Mouse (Mus musculus): ENCODE data around the gene Pmf1. TPM values are rescaled to one million over a fixed set of nuclear protein-coding genes. Genes with fewer than 3 reads are reported as not detected.

Pmf1 gene
- polyA plus RNA-seq, 1 experiment = 60.1 TPM

GRCm38 (mm10) chr3:88359989-88360388 is 50.1 kb downstream of the Pmf1 start:
- TF ChIP-seq CTCF (IDR thresholded peaks at IDR 0.05; ENCODE audit: control insufficient read depth, insufficient read depth, low read length) = no peak
- TF ChIP-seq POLR2A (IDR thresholded peaks at IDR 0.05; ENCODE audit: borderline replicate concordance, control insufficient read depth, low read depth, low read length) = no peak
- no peak overlapping the region for H3K4me3 ChIP-seq (replicated peaks; ENCODE audit: control insufficient read depth, low read depth, low read length)
- WGBS = 79% methylated on average over 3 of the region's 3 CpGs
- no peak overlapping the region for H3K27ac ChIP-seq (ENCODE audit: control insufficient read depth, insufficient read depth, low read depth, low read length, poor library complexity)
- peaks cover 2% of the 10 kb centered on the region for H3K4me1 ChIP-seq (ENCODE audit: control insufficient read depth, insufficient read depth, low read length)

- no peak overlapping the region for H3K27ac ChIP-seq (ENCODE audit: control insufficient read depth, insufficient read depth, low read depth, low read length, poor library complexity)
- TF ChIP-seq CTCF (IDR thresholded peaks at IDR 0.05; ENCODE audit: control insufficient read depth, insufficient read depth, low read length) (no peak), POLR2A (IDR thresholded peaks at IDR 0.05; ENCODE audit: borderline replicate concordance, control insufficient read depth, low read depth, low read length) (no peak)
- 78% methylated on average over 5 of the region's 5 CpGs for WGBS
- H3K4me3 ChIP-seq (replicated peaks; ENCODE audit: control insufficient read depth, low read depth, low read length) = no peak overlapping the region
- peaks cover 2% of the 10 kb centered on the region for H3K4me1 ChIP-seq (ENCODE audit: control insufficient read depth, insufficient read depth, low read length)
Observed at GRCm38 (mm10) chr3:88359584-88359983, 50.5 kb downstream of the Pmf1 start.

GRCm38 (mm10) chr3:88354396-88355165 is 55.5 kb downstream of the Pmf1 start:
- H3K4me1 ChIP-seq (ENCODE audit: control insufficient read depth, insufficient read depth, low read length) = no peaks in the 10 kb centered on the region
- no peak overlapping the region for H3K27ac ChIP-seq (ENCODE audit: control insufficient read depth, insufficient read depth, low read depth, low read length, poor library complexity)
- TF ChIP-seq POLR2A (IDR thresholded peaks at IDR 0.05; ENCODE audit: borderline replicate concordance, control insufficient read depth, low read depth, low read length) (no peak), CTCF (IDR thresholded peaks at IDR 0.05; ENCODE audit: control insufficient read depth, insufficient read depth, low read length) (no peak)
- H3K4me3 ChIP-seq (replicated peaks; ENCODE audit: control insufficient read depth, low read depth, low read length) = no peak overlapping the region
- WGBS = 87% methylated on average over 8 of the region's 8 CpGs

GRCm38 (mm10) chr3:88352907-88353306 is 57.2 kb downstream of the Pmf1 start:
- TF ChIP-seq POLR2A (IDR thresholded peaks at IDR 0.05; ENCODE audit: borderline replicate concordance, control insufficient read depth, low read depth, low read length) (no peak), CTCF (IDR thresholded peaks at IDR 0.05; ENCODE audit: control insufficient read depth, insufficient read depth, low read length) (no peak)
- no peak overlapping the region; the same call in 1 of the 2 replicates for H3K27ac ChIP-seq (ENCODE audit: control insufficient read depth, insufficient read depth, low read depth, low read length, poor library complexity)
- WGBS = 91% methylated on average over 9 of the region's 9 CpGs
- no peaks in the 10 kb centered on the region for H3K4me1 ChIP-seq (ENCODE audit: control insufficient read depth, insufficient read depth, low read length)
- no peak overlapping the region for H3K4me3 ChIP-seq (replicated peaks; ENCODE audit: control insufficient read depth, low read depth, low read length)

GRCm38 (mm10) chr3:88350732-88351131 is 59.4 kb downstream of the Pmf1 start:
- no peak overlapping the region for H3K27ac ChIP-seq (ENCODE audit: control insufficient read depth, insufficient read depth, low read depth, low read length, poor library complexity)
- 94% methylated on average over 13 of the region's 13 CpGs for whole genome bisulfite sequencing
- no peak overlapping the region for H3K4me3 ChIP-seq (replicated peaks; ENCODE audit: control insufficient read depth, low read depth, low read length)
- TF ChIP-seq POLR2A (IDR thresholded peaks at IDR 0.05; ENCODE audit: borderline replicate concordance, control insufficient read depth, low read depth, low read length) (no peak), CTCF (IDR thresholded peaks at IDR 0.05; ENCODE audit: control insufficient read depth, insufficient read depth, low read length) (no peak)
- no peaks in the 10 kb centered on the region for H3K4me1 ChIP-seq (ENCODE audit: control insufficient read depth, insufficient read depth, low read length)

Other genes starting within 250 kb of the Pmf1 start
- gene Rhbg, start 155.6 kb downstream of the Pmf1 start, polyA plus RNA-seq (2011; ENCODE audit: insufficient read depth, insufficient read length, low replicate concordance, missing spikeins) = not detected in 2 replicates
- gene Gm38392, start 123.1 kb downstream of the Pmf1 start, polyA plus RNA-seq (2011; ENCODE audit: insufficient read depth, insufficient read length, low replicate concordance, missing spikeins) = not detected in 2 replicates
- 2.1 and 16.1 TPM in 2 replicates for gene Tsacc, start 113.3 kb downstream of the Pmf1 start, polyA plus RNA-seq (2011; ENCODE audit: insufficient read depth, insufficient read length, low replicate concordance, missing spikeins)
- gene Cct3, start 113.2 kb downstream of the Pmf1 start, polyA plus RNA-seq (2011; ENCODE audit: insufficient read depth, insufficient read length, low replicate concordance, missing spikeins) = 63.5 and 81.0 TPM in 2 replicates
- 18.0 and 79.0 TPM in 2 replicates for gene Glmp, start 85.3 kb downstream of the Pmf1 start, polyA plus RNA-seq (2011; ENCODE audit: insufficient read depth, insufficient read length, low replicate concordance, missing spikeins)
- 1.8 and 3.1 TPM in 2 replicates for gene Tmem79, start 74.2 kb downstream of the Pmf1 start, polyA plus RNA-seq (2011; ENCODE audit: insufficient read depth, insufficient read length, low replicate concordance, missing spikeins)
- 37.2 and 65.6 TPM in 2 replicates for gene Smg5, start 74.1 kb downstream of the Pmf1 start, polyA plus RNA-seq (2011; ENCODE audit: insufficient read depth, insufficient read length, low replicate concordance, missing spikeins)
- 3.6 TPM in 1 of 2 replicates, not detected in the other for gene Paqr6, start 45.7 kb downstream of the Pmf1 start, polyA plus RNA-seq (2011; ENCODE audit: insufficient read depth, insufficient read length, low replicate concordance, missing spikeins)
- 2.0 TPM in 1 of 2 replicates, not detected in the other for gene Bglap3, start 37.6 kb downstream of the Pmf1 start, polyA plus RNA-seq (2011; ENCODE audit: insufficient read depth, insufficient read length, low replicate concordance, missing spikeins)
- 13.5 and 129 TPM in 2 replicates for gene Bglap2, start 31.6 kb downstream of the Pmf1 start, polyA plus RNA-seq (2011; ENCODE audit: insufficient read depth, insufficient read length, low replicate concordance, missing spikeins)
- 56.2 and 336 TPM in 2 replicates for gene Bglap, start 25.9 kb downstream of the Pmf1 start, polyA plus RNA-seq (2011; ENCODE audit: insufficient read depth, insufficient read length, low replicate concordance, missing spikeins)
- 15.7 and 17.4 TPM in 2 replicates for gene Slc25a44, start 14.8 kb upstream of the Pmf1 start, polyA plus RNA-seq (2011; ENCODE audit: insufficient read depth, insufficient read length, low replicate concordance, missing spikeins)
- gene Sema4a, start 50.9 kb upstream of the Pmf1 start, polyA plus RNA-seq (2011; ENCODE audit: insufficient read depth, insufficient read length, low replicate concordance, missing spikeins) = 43.9 and 131 TPM in 2 replicates
- 58.9 and 69.6 TPM in 2 replicates for gene Lmna, start 99.6 kb upstream of the Pmf1 start, polyA plus RNA-seq (2011; ENCODE audit: insufficient read depth, insufficient read length, low replicate concordance, missing spikeins)
- gene Mex3a, start 122.1 kb upstream of the Pmf1 start, polyA plus RNA-seq (2011; ENCODE audit: insufficient read depth, insufficient read length, low replicate concordance, missing spikeins) = 0.77 and 2.2 TPM in 2 replicates
- gene Rab25, start 138.0 kb upstream of the Pmf1 start, polyA plus RNA-seq (2011; ENCODE audit: insufficient read depth, insufficient read length, low replicate concordance, missing spikeins) = 1.4 TPM in 1 of 2 replicates, not detected in the other
- 82.9 and 126 TPM in 2 replicates for gene Lamtor2, start 142.7 kb upstream of the Pmf1 start, polyA plus RNA-seq (2011; ENCODE audit: insufficient read depth, insufficient read length, low replicate concordance, missing spikeins)
- gene Ubqln4, start 143.4 kb upstream of the Pmf1 start, polyA plus RNA-seq (2011; ENCODE audit: insufficient read depth, insufficient read length, low replicate concordance, missing spikeins) = 20.9 and 25.2 TPM in 2 replicates
- 46.1 and 84.8 TPM in 2 replicates for gene Ssr2, start 165.5 kb upstream of the Pmf1 start, polyA plus RNA-seq (2011; ENCODE audit: insufficient read depth, insufficient read length, low replicate concordance, missing spikeins)
- 39.3 and 96.1 TPM in 2 replicates for gene Arhgef2, start 195.6 kb upstream of the Pmf1 start, polyA plus RNA-seq (2011; ENCODE audit: insufficient read depth, insufficient read length, low replicate concordance, missing spikeins)
- not detected in 2 replicates for gene Rxfp4, start 242.8 kb upstream of the Pmf1 start, polyA plus RNA-seq (2011; ENCODE audit: insufficient read depth, insufficient read length, low replicate concordance, missing spikeins)

All from bone marrow, adult 2 months (tissue).